Mouse (Mus musculus) heart, postnatal 0 days (tissue): ENCODE data around the gene Kcnh2. TPM values are rescaled to one million over a fixed set of nuclear protein-coding genes. Genes with fewer than 3 reads are reported as not detected.

Source experiments
- ATAC-seq: fragments of 200-750 bp; cut with Nextera tagmentation; 2 replicates; pipeline ENCODE4 v1.8.0; 2017; ENCODE audit warnings: low read depth, moderate number of reproducible peaks, moderate library complexity; ENCODE audit not compliant: insufficient read depth
- DNase-seq: peaks from one replicate; pipeline ENCODE4 v3.0.0-alpha.2; 2016; ENCODE audit warnings: low spot score
- H3K27ac ChIP-seq: fragments of 300-500 bp; sonication (generic); 2 replicates; pipeline ENCODE4 v1.5.1; 2014; ENCODE audit warnings: low read depth, mild to moderate bottlenecking
- H3K27me3 ChIP-seq: fragments of 300-500 bp; sonication (generic); 2 replicates; pipeline ENCODE4 v1.6.1; 2014; ENCODE audit warnings: low read length, mixed read lengths; ENCODE audit not compliant: control insufficient read depth, insufficient read depth
- H3K36me3 ChIP-seq: fragments of 300-500 bp; sonication (generic); replicated peaks from 2 replicates; pipeline ENCODE4 v1.6.1; 2014; ENCODE audit warnings: low read length, mixed read lengths; ENCODE audit not compliant: control insufficient read depth, insufficient read depth
- H3K4me1 ChIP-seq: fragments of 300-500 bp; sonication (generic); 2 replicates; pipeline ENCODE4 v1.6.1; 2014; ENCODE audit warnings: antibody characterized with exemption; ENCODE audit not compliant: control insufficient read depth, insufficient read depth
- H3K4me2 ChIP-seq: fragments of 300-500 bp; sonication (generic); 2 replicates; pipeline ENCODE4 v1.6.1; 2014; ENCODE audit warnings: low read depth, mild to moderate bottlenecking, low read length, moderate library complexity
- H3K4me3 ChIP-seq: fragments of 300-500 bp; sonication (generic); 2 replicates; pipeline ENCODE4 v1.5.1; 2014; ENCODE audit warnings: low read depth, low read length
- H3K9ac ChIP-seq: fragments of 300-500 bp; sonication (generic); replicated peaks from 2 replicates; pipeline ENCODE4 v1.6.1; 2014; ENCODE audit warnings: low read depth, low read length, mixed read lengths
- H3K9me3 ChIP-seq: fragments of 300-500 bp; sonication (generic); replicated peaks from 2 replicates; pipeline ENCODE4 v1.6.1; 2016; ENCODE audit warnings: low read length; ENCODE audit not compliant: control insufficient read depth
- CTCF ChIP-seq: IDR thresholded peaks from 2 replicates; pipeline ENCODE4 v1.5.1; 2016; ENCODE audit warnings: antibody characterized with exemption, control low read depth, low read depth
- EP300 ChIP-seq: IDR thresholded peaks from 2 replicates; pipeline ENCODE4 v1.6.1; 2016; ENCODE audit warnings: antibody characterized with exemption, low read depth
- WGBS: fragments of 180-500 bp; shearing (Covaris S2); extraction: QIAGEN DNeasy Blood & Tissue Kit; methylation state at CpG from one replicate; pipeline ENCODE4 v1.1.7; 2014; 5-methylcytosine and 5-hydroxymethylcytosine counted together
- polyA plus RNA-seq: library from polyadenylated mRNA; unstranded; fragments of >200 nt; fragmentation: Nextera tagmentation; extraction: Ambion mirVana; gene quantifications from 2 replicates; pipeline ENCODE4 v1.2.1, GENCODE M21; 2015
- total RNA-seq: library from RNA; depleted of rRNA; stranded (reverse); fragments of >200 nt; gene quantifications from 2 replicates; pipeline ENCODE4 v1.2.3, GENCODE M21; 2014; ENCODE audit warnings: low replicate concordance

The Kcnh2 gene
- total and polyA plus RNA-seq, 2 experiments from 2014 or later: 32.1 to 86.1 TPM

- Histone ChIP-seq H3K4me1 (peaks cover 52% of the 10 kb centered on the region), H3K4me3 (no peak overlapping the region), H3K9ac (peak overlapping the region; percentile 10; the same call in 1 of the 2 replicates), H3K27ac (peak overlapping the region; percentile 70), H3K4me2 (no peak overlapping the region), H3K9me3 (no peaks in the 10 kb centered on the region), H3K27me3 (no peaks in the 10 kb centered on the region), H3K36me3 (peaks cover 27% of the 10 kb centered on the region)
- 40% methylated on average over 8 of the region's 8 CpGs for WGBS
- TF ChIP-seq EP300 (no peak), CTCF (no peak)
- ATAC-seq: no peak
- DNase-seq: no peak
Observed at GRCm38 (mm10) chr5:24342966-24343365, 8.4 kb downstream of the Kcnh2 start.

- WGBS: 38% methylated on average over 14 of the region's 14 CpGs
Observed at GRCm38 (mm10) chr5:24342205-24342963, 9.0 kb downstream of the Kcnh2 start.

GRCm38 (mm10) chr5:24337821-24338220 lies 13.6 kb downstream of the Kcnh2 start:
- Histone ChIP-seq H3K9ac (no peak overlapping the region; the same call in 1 of the 2 replicates), H3K9me3 (no peaks in the 10 kb centered on the region), H3K4me3 (no peak overlapping the region), H3K4me1 (peaks cover 55% of the 10 kb centered on the region), H3K27me3 (no peaks in the 10 kb centered on the region), H3K36me3 (peaks cover 13% of the 10 kb centered on the region; the same call in 1 of the 2 replicates), H3K4me2 (peak overlapping the region; percentile 3; the same call in 1 of the 2 replicates), H3K27ac (peak overlapping the region; percentile 82)
- no peak for DNase-seq
- TF ChIP-seq EP300 (no peak), CTCF (no peak)
- WGBS: 11% methylated on average over 2 of the region's 2 CpGs
- ATAC-seq: no peak; the same call in 1 of the 2 replicates

More at GRCm38 (mm10) chr5:24342205-24342963, 9.0 kb downstream of the Kcnh2 start:
- Histone ChIP-seq H3K36me3 (peaks cover 23% of the 10 kb centered on the region), H3K4me1 (peaks cover 57% of the 10 kb centered on the region), H3K27ac (peak overlapping the region; percentile 70), H3K27me3 (no peaks in the 10 kb centered on the region), H3K9me3 (no peaks in the 10 kb centered on the region), H3K4me3 (no peak overlapping the region), H3K4me2 (no peak overlapping the region), H3K9ac (peak overlapping the region; percentile 10; the same call in 1 of the 2 replicates)
- ATAC-seq (no peak; the same call in 1 of the 2 replicates), DNase-seq (peak; percentile 60)
- TF ChIP-seq CTCF (no peak), EP300 (no peak)

GRCm38 (mm10) chr5:24337366-24337765 lies 14.0 kb downstream of the Kcnh2 start:
- 3% methylated on average over 9 of the region's 9 CpGs for WGBS
- no peaks in the 10 kb centered on the region for H3K27me3 ChIP-seq
- TF ChIP-seq EP300 (peak; percentile 97), CTCF (peak; percentile 34)
- H3K4me1 ChIP-seq: peaks cover 51% of the 10 kb centered on the region
- peak overlapping the region; percentile 82 for H3K27ac ChIP-seq
- H3K4me2 ChIP-seq: peak overlapping the region; percentile 3; the same call in 1 of the 2 replicates
- H3K9me3 ChIP-seq: no peaks in the 10 kb centered on the region
- no peak overlapping the region for H3K4me3 ChIP-seq
- no peak overlapping the region; the same call in 1 of the 2 replicates for H3K9ac ChIP-seq
- DNase-seq (peak; percentile 94), ATAC-seq (peak; percentile 91)
- peaks cover 17% of the 10 kb centered on the region for H3K36me3 ChIP-seq

GRCm38 (mm10) chr5:24335888-24336511 lies 15.4 kb downstream of the Kcnh2 start:
- H3K9me3 ChIP-seq: no peaks in the 10 kb centered on the region
- TF ChIP-seq EP300 (no peak), CTCF (peak; percentile 95)
- H3K27me3 ChIP-seq: no peaks in the 10 kb centered on the region
- WGBS: 16% methylated on average over 3 of the region's 3 CpGs
- H3K9ac ChIP-seq: no peak overlapping the region
- DNase-seq: peak; percentile 65
- H3K27ac ChIP-seq: peak overlapping the region; percentile 82
- peak; percentile 58 for ATAC-seq
- peaks cover 38% of the 10 kb centered on the region for H3K4me1 ChIP-seq
- no peak overlapping the region for H3K4me3 ChIP-seq
- no peak overlapping the region for H3K4me2 ChIP-seq
- H3K36me3 ChIP-seq: peaks cover 29% of the 10 kb centered on the region
